Mouse (Mus musculus) lung, adult 2 months (tissue): ENCODE measurements around the gene Dusp27. TPM values are rescaled to one million over a fixed set of nuclear protein-coding genes. Genes with fewer than 3 reads are reported as not detected.

ENCODE experiments used
- DNase-seq: peaks from one replicate; pipeline ENCODE4 v3.0.0; 2022
- H3K4me1 ChIP-seq: fragments of 200-500 bp; 2 replicates; pipeline ENCODE4 v1.6.1; 2011; ENCODE audit warnings: low read length; ENCODE audit not compliant: control insufficient read depth, insufficient read depth
- H3K4me3 ChIP-seq: fragments of 200-500 bp; replicated peaks from 2 replicates; pipeline ENCODE3; 2011; ENCODE audit warnings: low read depth, mild to moderate bottlenecking, control low read depth, low read length; ENCODE audit errors: extremely low read depth
- CTCF ChIP-seq: fragments of 200-500 bp; IDR thresholded peaks from 2 replicates; pipeline ENCODE4 v1.5.1; 2011; ENCODE audit warnings: mild to moderate bottlenecking, low read length, control low read depth; ENCODE audit not compliant: insufficient read depth
- POLR2A ChIP-seq: fragments of 200-500 bp; IDR thresholded peaks from 2 replicates; pipeline ENCODE4 v1.6.1; 2011; ENCODE audit warnings: low read depth, mild to moderate bottlenecking, control low read depth, low read length, borderline replicate concordance; ENCODE audit errors: extremely low read depth
- WGBS: fragments of 180-500 bp; shearing (Covaris S2); methylation state at CpG from one replicate; pipeline ENCODE4 v1.1.7; 2018; 5-methylcytosine and 5-hydroxymethylcytosine counted together
- polyA plus RNA-seq: library from polyadenylated mRNA; depleted of rRNA; stranded (reverse); fragments of >200 nt; gene quantifications from 2 replicates; pipeline ENCODE4 v1.2.3, GENCODE M21; 2012; rRNA removed

The Dusp27 gene
- polyA plus RNA-seq, 1 experiment, result 0.69 TPM

- no peak for DNase-seq
- peaks cover 2% of the 10 kb centered on the region; the same call in 1 of the 2 replicates for H3K4me1 ChIP-seq
- no peak for TF ChIP-seq POLR2A
- TF ChIP-seq CTCF, result no peak
- H3K4me3 ChIP-seq, result no peak overlapping the region
- 94% methylated on average over 3 of the region's 3 CpGs for WGBS
These were observed 63.9 kb downstream of the Dusp27 start for GRCm38 (mm10) chr1:166063870-166064269.

GRCm38 (mm10) chr1:166061532-166061931, 66.2 kb downstream of the Dusp27 start:
- WGBS, result 42% methylated on average over 3 of the region's 3 CpGs

DNA sequence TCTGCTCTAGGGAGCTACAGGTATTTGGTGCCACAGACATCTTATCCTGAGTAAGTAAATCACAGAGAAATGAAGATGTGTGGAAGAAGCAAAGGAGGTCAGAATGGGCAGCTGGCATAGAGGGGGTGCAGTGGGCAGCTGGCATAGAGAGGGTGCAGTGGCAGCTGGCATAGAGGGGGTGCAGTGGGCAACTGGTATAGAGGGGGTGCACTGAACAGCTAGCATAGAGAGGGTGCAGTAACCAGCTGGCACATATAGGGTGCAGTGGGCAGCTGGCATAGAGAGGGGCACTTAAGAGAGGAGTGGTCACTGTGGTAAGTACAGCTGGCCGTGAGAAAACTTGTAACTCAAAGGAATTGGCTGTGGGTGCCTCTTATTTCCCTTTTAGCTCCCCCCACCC, 67.3 kb downstream of the Dusp27 start:
- no peak overlapping the region for H3K4me3 ChIP-seq
- 7% methylated on average over 1 of the region's 1 CpGs for WGBS
- TF ChIP-seq CTCF (no peak), POLR2A (no peak)
- H3K4me1 ChIP-seq, result peaks cover 2% of the 10 kb centered on the region; the same call in 1 of the 2 replicates
- DNase-seq, result no peak

More at GRCm38 (mm10) chr1:166061532-166061931, 66.2 kb downstream of the Dusp27 start:
- DNase-seq, result no peak
- H3K4me3 ChIP-seq, result no peak overlapping the region
- TF ChIP-seq POLR2A (no peak), CTCF (no peak)
- peaks cover 2% of the 10 kb centered on the region; the same call in 1 of the 2 replicates for H3K4me1 ChIP-seq

DNA sequence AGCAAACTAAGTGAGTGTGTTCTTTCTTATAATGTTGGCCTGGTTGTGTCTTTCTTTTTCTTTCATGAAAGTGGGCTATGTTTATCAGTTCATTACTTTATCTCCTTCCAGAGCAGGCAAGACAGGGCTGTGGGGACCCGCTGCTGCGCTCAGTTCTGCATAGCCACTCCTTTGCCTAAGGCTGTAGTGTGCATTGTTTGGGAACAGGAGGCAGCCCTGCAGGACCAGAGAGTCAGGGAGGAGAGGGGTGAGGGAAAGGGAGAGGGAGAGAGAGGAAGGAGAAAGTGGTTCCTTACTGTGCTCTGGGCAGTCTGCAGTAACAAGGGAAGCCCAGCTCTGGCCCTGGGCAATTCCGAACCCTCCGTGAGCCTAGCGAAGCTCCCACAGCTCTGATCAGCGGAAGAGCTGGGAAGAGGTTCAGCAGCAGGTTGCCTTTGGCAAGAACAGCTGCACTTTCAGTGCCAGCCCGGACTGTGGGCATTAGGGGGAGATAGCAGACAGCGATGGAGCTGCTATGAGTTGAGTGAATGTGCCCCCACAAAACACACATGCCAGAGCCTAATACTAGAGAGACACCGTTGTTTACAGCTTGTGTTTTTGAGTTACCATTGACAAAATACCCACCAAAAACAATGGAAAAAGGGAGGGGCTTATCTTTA, 71.5 kb downstream of the Dusp27 start:
- 67% methylated on average over 9 of the region's 9 CpGs for WGBS
- TF ChIP-seq CTCF (no peak), POLR2A (no peak)
- DNase-seq, result no peak
- H3K4me3 ChIP-seq, result no peak overlapping the region
- H3K4me1 ChIP-seq, result no peaks in the 10 kb centered on the region

GRCm38 (mm10) chr1:166053285-166053955, 74.3 kb downstream of the Dusp27 start:
- DNase-seq, result no peak
- 25% methylated on average over 10 of the region's 10 CpGs for WGBS
- Histone ChIP-seq H3K4me1 (no peaks in the 10 kb centered on the region), H3K4me3 (no peak overlapping the region)
- no peak for TF ChIP-seq CTCF
- no peak for TF ChIP-seq POLR2A

DNA sequence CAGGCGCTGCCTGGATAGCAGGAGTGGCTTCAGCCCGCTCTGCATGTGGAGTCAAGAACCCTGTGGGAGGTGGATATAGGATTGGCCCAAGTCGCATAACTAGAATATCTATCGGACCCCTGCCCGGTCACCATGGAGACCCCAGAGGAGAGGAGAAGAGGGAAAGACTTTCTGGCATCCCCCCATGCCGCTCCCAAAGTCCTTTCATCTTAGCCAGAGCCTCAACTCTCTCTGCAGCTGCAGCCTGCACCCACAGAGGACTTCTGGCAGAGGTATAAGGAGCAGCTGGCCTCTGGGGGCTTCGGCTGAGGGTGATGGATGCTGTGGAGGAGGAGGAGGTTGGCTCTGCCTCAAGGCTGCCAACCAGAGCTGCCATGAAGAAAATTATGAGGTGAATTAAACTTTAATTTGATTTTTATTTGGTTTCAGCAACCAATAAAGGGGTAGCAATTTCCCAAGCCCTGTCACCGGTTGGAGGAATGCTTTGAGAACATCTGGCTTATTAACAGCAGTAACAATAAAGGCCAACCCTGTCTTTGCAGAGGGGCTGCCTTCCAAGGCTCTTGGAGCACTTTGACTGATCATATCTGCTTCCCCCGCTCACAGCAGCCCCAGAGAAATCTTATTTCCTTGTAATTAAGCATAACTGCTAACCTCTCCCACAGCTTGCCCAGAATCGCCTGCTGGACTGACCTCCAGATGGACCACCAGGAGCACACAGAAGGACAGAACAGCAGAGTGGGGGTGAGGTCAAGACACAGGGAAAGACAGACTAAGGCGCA, 78.5 kb downstream of the Dusp27 start:
- no peak overlapping the region for H3K4me3 ChIP-seq
- TF ChIP-seq CTCF (no peak), POLR2A (no peak)
- H3K4me1 ChIP-seq, result peaks cover 6% of the 10 kb centered on the region
- WGBS, result 34% methylated on average over 11 of the region's 11 CpGs
- no peak for DNase-seq

DNA sequence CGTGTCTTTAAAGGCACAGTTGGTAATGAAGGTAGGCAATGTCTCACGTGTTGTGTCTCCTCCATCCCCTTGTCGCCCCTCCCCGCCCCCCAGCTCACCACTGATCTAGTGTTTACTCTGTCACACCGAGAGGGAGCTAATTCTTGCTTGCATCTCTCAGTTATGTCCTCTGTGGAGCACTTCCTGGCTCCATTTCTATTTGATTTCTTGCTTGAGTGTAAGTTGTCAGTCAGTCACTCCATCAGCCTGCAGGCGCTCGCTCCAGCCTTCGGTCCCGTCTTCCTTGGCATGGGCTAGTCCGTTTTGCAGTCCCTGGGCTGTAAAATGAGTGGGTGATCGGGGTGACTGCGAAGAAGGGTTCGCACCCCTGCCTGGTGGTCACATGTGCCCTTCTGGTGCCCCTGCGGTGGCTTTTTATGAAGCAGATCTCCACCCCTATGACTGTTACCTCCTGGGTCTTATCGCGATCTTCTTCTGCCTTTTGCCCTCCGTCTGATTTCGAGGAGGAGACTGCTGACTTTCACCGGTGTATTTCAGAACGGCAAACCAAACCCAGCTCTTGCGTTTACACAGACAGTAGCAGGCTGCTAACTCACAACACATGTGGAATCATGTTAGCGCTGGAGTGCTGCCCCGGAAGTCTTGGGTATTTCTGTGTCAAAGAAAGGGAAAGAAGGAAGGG, 79.4 kb downstream of the Dusp27 start:
- WGBS, result 1% methylated on average over 23 of the region's 23 CpGs
- Histone ChIP-seq H3K4me1 (peaks cover 6% of the 10 kb centered on the region), H3K4me3 (peak overlapping the region; percentile 42)
- DNase-seq, result peak; percentile 10
- TF ChIP-seq POLR2A (no peak), CTCF (no peak)

Other genes with a start within 250 kb of the Dusp27 start
- 13.7 and 17.9 TPM in 2 replicates for gene Pou2f1, start 125.2 kb downstream of the Dusp27 start, polyA plus RNA-seq
- gene Gpa33, start 2.3 kb upstream of the Dusp27 start, polyA plus RNA-seq, result 0.04 and 2.6 TPM in 2 replicates
- gene Mael, start 110.8 kb upstream of the Dusp27 start, polyA plus RNA-seq, result not detected in 2 replicates
- 1.1 and 2.3 TPM in 2 replicates for gene Ildr2, start 126.2 kb upstream of the Dusp27 start, polyA plus RNA-seq